Mouse (Mus musculus): ENCODE results near the gene Olfr1151.

The Olfr1151 gene

GRCm38 (mm10) chr2:87855562-87855961, at the start of gene Olfr1151:
TSS of gene Olfr1151 (plus strand) at chr2:87855862.
- no peak for DNase-seq

DNA sequence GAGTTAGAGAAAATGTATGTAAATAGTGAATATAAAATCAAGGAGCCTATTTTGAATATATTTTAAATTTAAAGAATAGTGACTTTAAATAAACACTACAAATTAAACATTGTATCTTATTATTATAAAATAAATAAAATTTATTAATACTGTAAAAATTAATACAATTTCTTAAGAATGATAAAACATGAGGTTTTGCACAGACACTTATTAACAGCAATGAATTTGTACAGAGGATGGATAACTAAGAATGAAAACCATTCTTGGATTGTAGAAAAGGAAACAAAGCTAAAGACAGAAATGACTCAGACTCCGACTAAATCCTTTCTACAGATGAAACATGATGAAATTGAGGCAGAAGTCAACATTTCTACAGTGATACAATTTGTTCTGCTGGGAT, 46.1 kb upstream of the Olfr1151 start, which contains the start of gene Olfr1145:
Olfr1145 (plus strand) TSS at position 301 of the 400 bp plus-strand sequence.
- no peak for DNase-seq

- no peak for DNase-seq
Observed at GRCm38 (mm10) chr2:87830233-87830632, 25.4 kb upstream of the Olfr1151 start, which contains the start of gene Olfr1148. TSS of gene Olfr1148 (plus strand) at chr2:87830533.

- no peak for DNase-seq
Observed at GRCm38 (mm10) chr2:87843693-87844092, 12.0 kb upstream of the Olfr1151 start, which contains the start of gene Olfr1150-ps1. TSS of gene Olfr1150-ps1 (plus strand) at chr2:87843993.

GRCm38 (mm10) chr2:87866192-87866591, 10.5 kb downstream of the Olfr1151 start, which contains the start of gene Olfr1152:
TSS of gene Olfr1152 (plus strand) at chr2:87866492.
- no peak for DNase-seq

- DNase-seq, result no peak
Observed at GRCm38 (mm10) chr2:87894662-87895061, 39.0 kb downstream of the Olfr1151 start, which contains the start of gene Olfr1153. TSS of gene Olfr1153 (plus strand) at chr2:87894962.

DNA sequence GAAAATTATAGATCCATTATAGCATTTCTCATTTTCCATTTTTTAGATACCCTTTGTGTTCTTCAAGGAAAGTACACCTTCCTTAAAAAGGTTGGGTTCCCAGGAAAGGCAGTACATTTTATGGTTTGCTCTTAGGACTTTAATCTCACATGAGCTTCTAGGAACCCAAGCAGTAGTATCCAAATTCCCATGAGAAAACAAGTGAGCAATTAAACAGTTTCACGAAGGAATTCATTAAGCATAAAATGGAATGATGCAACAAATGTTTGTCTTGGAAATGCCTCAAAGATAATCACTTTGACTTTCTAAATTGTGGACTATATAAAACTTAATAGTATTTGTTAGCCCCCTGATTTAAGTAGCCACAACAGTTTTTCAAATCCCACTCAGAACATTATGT, 49.4 kb downstream of the Olfr1151 start, which contains the start of gene Olfr1154:
Olfr1154 (minus strand) TSS at position 101 of the 400 bp plus-strand sequence.
- DNase-seq, result no peak
